Mouse (Mus musculus) G1E (cell line): ENCODE measurements around the gene Runx2. TPM values are rescaled to one million over a fixed set of nuclear protein-coding genes. Genes with fewer than 3 reads are reported as not detected.

Source experiments
- ATAC-seq: 2 replicates; pipeline ENCODE4 v1.8.0; 2016; ENCODE audit warnings: mild to moderate bottlenecking; ENCODE audit not compliant: insufficient number of reproducible peaks, poor library complexity, low FRiP score, severe bottlenecking; ENCODE audit errors: extremely low read depth
- DNase-seq: peaks from one replicate; pipeline ENCODE4 v3.0.0; 2012; ENCODE audit warnings: low spot score
- H3K27me3 ChIP-seq: 2 replicates; pipeline ENCODE4 v1.6.1; 2012; ENCODE audit warnings: mild to moderate bottlenecking, low read length, inconsistent platforms; ENCODE audit not compliant: insufficient read depth
- H3K36me3 ChIP-seq: replicated peaks from 2 replicates; pipeline ENCODE3; 2012; ENCODE audit warnings: mild to moderate bottlenecking, inconsistent platforms
- H3K4me1 ChIP-seq: 2 replicates; pipeline ENCODE4 v1.6.1; 2012; ENCODE audit warnings: low read depth, low read length, inconsistent platforms, mixed read lengths; ENCODE audit not compliant: insufficient read depth
- H3K4me3 ChIP-seq: 2 replicates; pipeline ENCODE4 v1.5.1; 2012; ENCODE audit warnings: low read depth, mild to moderate bottlenecking, inconsistent platforms, low read length, moderate library complexity, mixed read lengths
- H3K9me3 ChIP-seq: replicated peaks from 2 replicates; pipeline ENCODE4 v1.6.1; 2012; ENCODE audit warnings: inconsistent platforms
- CTCF ChIP-seq: IDR thresholded peaks from 2 replicates; pipeline ENCODE4 v1.5.1; 2012; ENCODE audit warnings: low read depth, low read length, inconsistent platforms, mixed read lengths
- GATA1 ChIP-seq: IDR thresholded peaks from 2 replicates; pipeline ENCODE4 v1.6.1; 2012; ENCODE audit warnings: borderline replicate concordance, low read length, inconsistent platforms, mixed read lengths
- GATA2 ChIP-seq: IDR thresholded peaks from 2 replicates; pipeline ENCODE4 v1.6.1; 2012; ENCODE audit warnings: low read depth, low read length, inconsistent platforms, borderline replicate concordance
- POLR2AphosphoS5 ChIP-seq: IDR thresholded peaks from 2 replicates; pipeline ENCODE4 v1.6.1; 2012; ENCODE audit warnings: low read depth, low read length, inconsistent platforms; ENCODE audit not compliant: insufficient replicate concordance
- TAL1 ChIP-seq: conservative IDR thresholded peaks from 2 replicates; pipeline ENCODE4 v1.6.1; 2012; ENCODE audit warnings: low read depth, low read length, inconsistent platforms, mixed read lengths
- polyA plus RNA-seq: library from polyadenylated mRNA; stranded (reverse); fragments of >175 nt; gene quantifications from 2 replicates; pipeline ENCODE4 v1.2.3, GENCODE M21; 2012
- total RNA-seq, 2 experiments: library from RNA; stranded (forward) in 1 of 2; stranded (reverse) in 1 of 2; fragments of 200-1000 nt in 1 of 2; fragments of >200 nt in 1 of 2; fragmentation: Nextera tagmentation in 1 of 2; gene quantifications; 2 replicates each; pipeline ENCODE4 v1.2.3; 2014 to 2017

Runx2 gene
- total and polyA plus RNA-seq, 3 experiments, result 0.05 to 2.0 (median 0.05) TPM

DNA sequence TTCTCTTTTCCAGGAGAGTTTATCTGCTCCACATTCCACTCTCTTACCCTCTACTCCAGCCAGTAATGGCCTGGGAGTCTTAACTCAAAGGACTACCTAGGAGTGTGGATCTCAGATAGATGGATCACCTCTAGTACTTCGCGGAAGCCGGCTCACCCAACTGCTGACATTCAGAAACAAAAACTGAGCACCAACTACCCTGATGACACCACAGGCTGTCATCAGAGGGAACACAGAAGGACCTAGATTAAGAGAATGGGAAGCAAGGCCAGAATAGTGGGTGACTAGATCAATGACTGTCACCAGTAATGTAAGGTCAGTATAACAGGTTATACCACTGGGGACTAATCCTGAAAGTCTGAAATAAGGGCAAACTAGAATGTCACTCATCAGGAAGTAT is 106.6 kb downstream of the Runx2 start:
- Histone ChIP-seq H3K4me1 (no peaks in the 10 kb centered on the region), H3K9me3 (peaks cover 46% of the 10 kb centered on the region), H3K27me3 (no peaks in the 10 kb centered on the region), H3K36me3 (no peaks in the 10 kb centered on the region), H3K4me3 (no peak overlapping the region)
- TF ChIP-seq CTCF (no peak), GATA1 (no peak), GATA2 (no peak), TAL1 (no peak), POLR2AphosphoS5 (no peak)
- DNase-seq (no peak), ATAC-seq (no peak)

DNA sequence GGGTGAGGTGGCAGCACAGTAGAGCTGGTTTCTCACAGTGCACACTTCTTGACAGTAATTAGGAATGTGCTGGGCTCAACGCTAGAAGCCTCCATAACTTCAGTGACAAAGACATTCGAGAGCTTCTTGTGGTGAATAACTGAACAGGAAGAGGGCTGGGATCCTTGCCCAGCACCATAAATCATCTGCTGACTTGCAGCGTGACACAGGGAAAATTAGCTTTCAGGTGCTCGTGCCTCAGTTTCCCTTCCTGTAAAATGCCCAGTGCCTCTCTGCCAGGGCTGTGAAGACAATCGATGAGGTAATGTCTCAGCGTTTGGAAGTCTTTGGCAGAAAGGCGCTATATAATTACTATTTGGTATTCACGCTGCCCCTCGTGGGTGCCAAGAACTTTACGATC is 108.1 kb downstream of the Runx2 start:
- no peaks in the 10 kb centered on the region for H3K4me1 ChIP-seq

DNA sequence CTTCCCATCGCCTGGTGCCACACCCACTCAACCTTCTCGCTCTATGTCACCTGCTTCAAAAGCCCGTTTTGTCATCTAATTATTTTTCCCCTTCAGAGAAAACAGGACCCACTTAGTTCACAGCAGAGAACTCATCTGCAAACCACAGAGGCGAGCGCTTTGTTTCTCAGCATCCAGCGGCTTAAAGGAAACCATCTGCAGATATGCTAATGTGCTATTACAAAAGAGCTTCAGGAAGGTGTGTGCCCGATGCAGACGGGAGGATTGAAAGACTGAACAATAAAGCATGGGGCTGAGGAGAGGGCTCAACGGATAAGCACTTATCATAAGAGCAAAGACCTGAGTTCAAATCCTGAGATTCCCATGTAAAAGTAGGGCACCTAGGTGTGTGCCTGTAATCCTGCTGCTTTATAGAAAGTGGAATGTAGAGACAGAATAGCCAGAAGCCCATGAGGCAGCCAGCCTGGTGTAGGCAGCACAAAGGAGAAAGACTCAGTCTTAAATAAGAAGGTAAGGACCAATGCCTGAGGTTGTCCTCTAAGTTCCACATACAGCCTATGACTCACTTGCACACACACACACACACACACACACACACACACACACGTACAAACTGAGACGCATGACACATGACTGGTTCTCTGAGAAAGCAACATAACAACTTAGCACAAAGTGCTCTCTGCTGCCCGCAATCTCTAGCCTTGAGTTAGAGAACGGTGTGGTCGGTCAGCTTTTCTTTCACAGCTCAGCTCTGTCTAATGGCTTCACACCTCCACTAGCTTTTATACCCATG is 111.9 kb downstream of the Runx2 start:
- H3K36me3 ChIP-seq, result no peaks in the 10 kb centered on the region
- no peaks in the 10 kb centered on the region for H3K27me3 ChIP-seq
- H3K4me1 ChIP-seq, result no peaks in the 10 kb centered on the region
- H3K9me3 ChIP-seq, result peaks cover 28% of the 10 kb centered on the region
- TF ChIP-seq TAL1 (no peak), POLR2AphosphoS5 (no peak), GATA2 (no peak), GATA1 (no peak)
- no peak for DNase-seq
- ATAC-seq, result no peak
- no peak overlapping the region for H3K4me3 ChIP-seq

More for the DNA sequence above, 108.1 kb downstream of the Runx2 start:
- Histone ChIP-seq H3K27me3 (no peaks in the 10 kb centered on the region), H3K36me3 (no peaks in the 10 kb centered on the region), H3K4me3 (no peak overlapping the region), H3K9me3 (peaks cover 39% of the 10 kb centered on the region)
- DNase-seq, result no peak
- TF ChIP-seq TAL1 (no peak), POLR2AphosphoS5 (no peak), GATA2 (no peak), CTCF (no peak), GATA1 (no peak)
- ATAC-seq, result no peak

DNA sequence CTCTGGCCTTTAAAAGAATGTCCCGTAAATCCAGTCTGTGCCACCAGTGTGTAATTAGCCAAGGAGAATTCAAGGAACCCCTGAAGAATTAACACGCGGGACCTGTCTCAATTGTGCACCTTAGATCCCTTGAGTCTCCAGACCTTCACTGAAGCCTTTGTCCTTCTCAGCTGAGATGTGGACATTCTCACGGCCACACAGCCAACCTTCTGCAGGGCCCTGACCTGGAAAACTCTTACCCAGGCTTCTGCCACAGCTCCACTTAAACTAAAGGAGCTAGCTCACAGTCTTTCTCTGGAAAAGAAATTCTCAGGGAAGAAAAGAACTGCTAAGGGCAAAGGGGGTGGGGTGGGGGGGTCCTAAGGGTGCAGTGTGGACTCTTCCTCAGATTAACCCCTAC is 113.1 kb downstream of the Runx2 start:
- H3K36me3 ChIP-seq, result no peaks in the 10 kb centered on the region
- H3K4me1 ChIP-seq, result no peaks in the 10 kb centered on the region
- DNase-seq, result no peak
- ATAC-seq, result no peak
- TF ChIP-seq GATA2, result no peak
- TF ChIP-seq GATA1, result no peak
- no peak for TF ChIP-seq POLR2AphosphoS5
- no peak for TF ChIP-seq TAL1
- no peak for TF ChIP-seq CTCF
- H3K4me3 ChIP-seq, result no peak overlapping the region
- no peaks in the 10 kb centered on the region for H3K27me3 ChIP-seq
- H3K9me3 ChIP-seq, result peaks cover 18% of the 10 kb centered on the region

DNA sequence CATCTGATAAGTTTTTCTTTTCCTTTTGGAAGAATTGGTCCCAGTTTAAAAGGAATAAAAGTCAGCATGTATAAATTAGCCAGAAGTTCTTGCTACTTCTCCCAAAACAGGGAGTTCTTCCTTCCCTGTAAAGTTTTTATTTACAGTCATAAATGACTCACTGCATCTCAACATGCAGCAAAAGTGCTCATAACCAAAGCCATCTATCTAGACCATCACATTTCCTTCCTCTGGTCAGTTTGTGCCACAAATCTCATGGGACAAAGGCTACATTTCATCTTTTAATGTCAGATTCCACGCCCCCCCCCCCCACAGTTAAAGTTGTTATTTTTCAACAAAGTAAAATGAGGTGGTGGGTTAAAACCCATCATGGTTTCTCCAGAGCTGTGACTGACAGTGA is 114.3 kb downstream of the Runx2 start:
- no peaks in the 10 kb centered on the region for H3K27me3 ChIP-seq
- no peaks in the 10 kb centered on the region for H3K36me3 ChIP-seq
- H3K4me1 ChIP-seq, result no peaks in the 10 kb centered on the region
- H3K4me3 ChIP-seq, result no peak overlapping the region
- no peak for DNase-seq
- H3K9me3 ChIP-seq, result peaks cover 20% of the 10 kb centered on the region
- TF ChIP-seq GATA1, result no peak
- TF ChIP-seq TAL1, result no peak
- ATAC-seq, result no peak

DNA sequence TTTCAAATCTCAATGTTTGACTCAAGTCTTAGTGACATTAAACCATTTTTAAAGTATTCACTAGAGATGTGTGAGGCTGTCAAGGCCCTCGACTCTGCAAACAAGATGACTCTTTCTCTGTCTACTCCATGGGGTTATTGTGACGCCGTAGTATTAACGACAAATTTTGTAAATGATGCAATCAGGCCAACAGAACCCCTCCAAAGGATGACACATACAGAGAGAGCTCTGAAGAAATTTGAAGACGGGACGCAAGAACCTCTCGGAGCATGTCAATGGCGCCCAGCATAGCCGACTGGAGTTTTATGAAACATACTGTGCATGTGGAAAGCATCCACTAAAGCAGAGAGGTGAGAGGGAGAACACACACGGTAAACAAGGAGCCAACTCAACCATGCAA is 117.5 kb downstream of the Runx2 start:
- no peak overlapping the region for H3K4me3 ChIP-seq
- no peak for ATAC-seq
- H3K36me3 ChIP-seq, result no peaks in the 10 kb centered on the region

DNA sequence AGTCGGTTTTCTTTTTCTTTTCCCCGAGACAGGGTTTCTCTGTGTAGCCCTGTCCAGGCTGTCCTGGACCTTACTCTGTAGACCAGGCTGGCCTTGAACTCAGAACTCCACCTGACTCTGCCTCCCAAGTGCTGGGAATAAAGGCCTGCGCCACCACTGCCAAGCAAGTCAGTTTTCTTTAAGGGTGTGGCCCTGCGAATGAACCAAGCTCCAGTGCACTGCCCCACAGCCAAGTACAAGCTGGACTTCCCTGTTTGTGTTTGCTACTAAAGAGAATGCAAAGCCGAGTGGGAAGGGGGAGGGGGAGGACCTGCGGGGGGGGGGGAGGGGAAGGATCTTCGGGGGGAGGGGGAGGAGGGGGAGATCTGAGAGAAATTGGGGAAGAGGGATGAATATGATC is 121.0 kb downstream of the Runx2 start:
- no peak for TF ChIP-seq GATA2
- no peak for TF ChIP-seq GATA1
- no peak for TF ChIP-seq CTCF
- no peak for TF ChIP-seq POLR2AphosphoS5
- no peak for TF ChIP-seq TAL1
- DNase-seq (no peak), ATAC-seq (no peak)
- Histone ChIP-seq H3K27me3 (no peaks in the 10 kb centered on the region), H3K4me3 (no peak overlapping the region), H3K4me1 (no peaks in the 10 kb centered on the region), H3K36me3 (no peaks in the 10 kb centered on the region), H3K9me3 (peaks cover 23% of the 10 kb centered on the region)

More for the DNA sequence above, 117.5 kb downstream of the Runx2 start:
- TF ChIP-seq POLR2AphosphoS5 (no peak), TAL1 (no peak), CTCF (no peak), GATA2 (no peak), GATA1 (no peak)
- no peak for DNase-seq
- H3K27me3 ChIP-seq, result no peaks in the 10 kb centered on the region
- no peaks in the 10 kb centered on the region for H3K4me1 ChIP-seq
- H3K9me3 ChIP-seq, result peaks cover 22% of the 10 kb centered on the region
